Mouse (Mus musculus): ENCODE measurements around the gene Mertk. TPM values are rescaled to one million over a fixed set of nuclear protein-coding genes. Genes with fewer than 3 reads are reported as not detected.

Gene Mertk
- polyA plus RNA-seq, 1 experiment from 2014 or later: 1.4 TPM

- no peaks in the 10 kb centered on the region for H3K36me3 ChIP-seq (ENCODE audit: control insufficient read depth, insufficient read depth, low read length)
- DNase-seq: peak; percentile 9
- H3K9ac ChIP-seq (replicated peaks; ENCODE audit: low read length): no peak overlapping the region
- no peak overlapping the region for H3K27ac ChIP-seq (replicated peaks; ENCODE audit: low read depth, low read length)
- H3K4me3 ChIP-seq (replicated peaks; ENCODE audit: low read depth, low read length): no peak overlapping the region
- H3K4me2 ChIP-seq (ENCODE audit: low read length): no peak overlapping the region
- peaks cover 8% of the 10 kb centered on the region for H3K4me1 ChIP-seq (ENCODE audit: control insufficient read depth, insufficient read depth, low read length)
- ATAC-seq (ENCODE audit: low FRiP score, low TSS enrichment): no peak
- H3K9me3 ChIP-seq (ENCODE audit: control insufficient read depth, low read length): no peaks in the 10 kb centered on the region
- H3K27me3 ChIP-seq (ENCODE audit: control insufficient read depth, insufficient read depth, low read length): peaks cover 18% of the 10 kb centered on the region; the same call in 1 of the 2 replicates
Measured at GRCm38 (mm10) chr2:128694548-128694947, 4.2 kb upstream of the Mertk start.

GRCm38 (mm10) chr2:128696426-128696825, 2.3 kb upstream of the Mertk start:
- H3K9ac ChIP-seq (replicated peaks; ENCODE audit: low read length): no peak overlapping the region
- no peak overlapping the region for H3K4me2 ChIP-seq (ENCODE audit: low read length)
- WGBS: 81% methylated on average over 3 of the region's 3 CpGs
- no peak overlapping the region for H3K4me3 ChIP-seq (replicated peaks; ENCODE audit: low read depth, low read length)
- H3K9me3 ChIP-seq (ENCODE audit: control insufficient read depth, low read length): no peaks in the 10 kb centered on the region
- no peak overlapping the region for H3K27ac ChIP-seq (replicated peaks; ENCODE audit: low read depth, low read length)
- H3K4me1 ChIP-seq (ENCODE audit: control insufficient read depth, insufficient read depth, low read length): peaks cover 8% of the 10 kb centered on the region
- ATAC-seq (ENCODE audit: low FRiP score, low TSS enrichment) (no peak), DNase-seq (no peak)
- H3K36me3 ChIP-seq (ENCODE audit: control insufficient read depth, insufficient read depth, low read length): no peaks in the 10 kb centered on the region
- peaks cover 19% of the 10 kb centered on the region; the same call in 1 of the 2 replicates for H3K27me3 ChIP-seq (ENCODE audit: control insufficient read depth, insufficient read depth, low read length)

GRCm38 (mm10) chr2:128697047-128697446, 1.7 kb upstream of the Mertk start:
- ATAC-seq (ENCODE audit: low FRiP score, low TSS enrichment) (no peak), DNase-seq (no peak)
- Histone ChIP-seq H3K27me3 (ENCODE audit: control insufficient read depth, insufficient read depth, low read length) (peaks cover 19% of the 10 kb centered on the region; the same call in 1 of the 2 replicates), H3K4me1 (ENCODE audit: control insufficient read depth, insufficient read depth, low read length) (peaks cover 8% of the 10 kb centered on the region), H3K9me3 (ENCODE audit: control insufficient read depth, low read length) (no peaks in the 10 kb centered on the region), H3K4me3 (replicated peaks; ENCODE audit: low read depth, low read length) (no peak overlapping the region), H3K36me3 (ENCODE audit: control insufficient read depth, insufficient read depth, low read length) (no peaks in the 10 kb centered on the region), H3K4me2 (ENCODE audit: low read length) (no peak overlapping the region), H3K9ac (replicated peaks; ENCODE audit: low read length) (no peak overlapping the region), H3K27ac (replicated peaks; ENCODE audit: low read depth, low read length) (no peak overlapping the region)
- 97% methylated on average over 1 of the region's 1 CpGs for WGBS

GRCm38 (mm10) chr2:128697566-128697965, 1.2 kb upstream of the Mertk start:
- 0 out of 2 replicates have a peak overlapping the region, but pooled peaks have one; percentile 44 for H3K4me3 ChIP-seq (replicated peaks; ENCODE audit: low read depth, low read length)

GRCm38 (mm10) chr2:128698140-128698692, 540 bp upstream of the Mertk start:
- peak overlapping the region; percentile 83 for H3K4me2 ChIP-seq (ENCODE audit: low read length)
- no peak overlapping the region for H3K27ac ChIP-seq (replicated peaks; ENCODE audit: low read depth, low read length)
- peaks cover 8% of the 10 kb centered on the region for H3K4me1 ChIP-seq (ENCODE audit: control insufficient read depth, insufficient read depth, low read length)
- peak; percentile 79 for ATAC-seq (ENCODE audit: low FRiP score, low TSS enrichment)
- H3K9me3 ChIP-seq (ENCODE audit: control insufficient read depth, low read length): no peaks in the 10 kb centered on the region
- H3K36me3 ChIP-seq (ENCODE audit: control insufficient read depth, insufficient read depth, low read length): no peaks in the 10 kb centered on the region
- H3K27me3 ChIP-seq (ENCODE audit: control insufficient read depth, insufficient read depth, low read length): peaks cover 19% of the 10 kb centered on the region; the same call in 1 of the 2 replicates
- peak overlapping the region; percentile 2; the same call in 1 of the 2 replicates for H3K9ac ChIP-seq (replicated peaks; ENCODE audit: low read length)
- H3K4me3 ChIP-seq (replicated peaks; ENCODE audit: low read depth, low read length): peak overlapping the region; percentile 44
- peak; percentile 88 for DNase-seq
- WGBS: under 1% methylated on average over 14 of the region's 14 CpGs

More at GRCm38 (mm10) chr2:128697566-128697965, 1.2 kb upstream of the Mertk start:
- Histone ChIP-seq H3K4me1 (ENCODE audit: control insufficient read depth, insufficient read depth, low read length) (peaks cover 8% of the 10 kb centered on the region), H3K9ac (replicated peaks; ENCODE audit: low read length) (no peak overlapping the region), H3K4me2 (ENCODE audit: low read length) (peak overlapping the region; percentile 83), H3K27ac (replicated peaks; ENCODE audit: low read depth, low read length) (no peak overlapping the region), H3K27me3 (ENCODE audit: control insufficient read depth, insufficient read depth, low read length) (peaks cover 19% of the 10 kb centered on the region; the same call in 1 of the 2 replicates), H3K36me3 (ENCODE audit: control insufficient read depth, insufficient read depth, low read length) (no peaks in the 10 kb centered on the region), H3K9me3 (ENCODE audit: control insufficient read depth, low read length) (no peaks in the 10 kb centered on the region)
- 57% methylated on average over 5 of the region's 5 CpGs for WGBS
- DNase-seq (no peak), ATAC-seq (ENCODE audit: low FRiP score, low TSS enrichment) (no peak)

GRCm38 (mm10) chr2:128699201-128699885, 587 bp downstream of the Mertk start:
- Histone ChIP-seq H3K4me2 (ENCODE audit: low read length) (peak overlapping the region; percentile 83), H3K9me3 (ENCODE audit: control insufficient read depth, low read length) (no peaks in the 10 kb centered on the region), H3K27ac (replicated peaks; ENCODE audit: low read depth, low read length) (no peak overlapping the region), H3K4me3 (replicated peaks; ENCODE audit: low read depth, low read length) (peak overlapping the region; percentile 44), H3K9ac (replicated peaks; ENCODE audit: low read length) (peak overlapping the region; percentile 34; the same call in 1 of the 2 replicates), H3K4me1 (ENCODE audit: control insufficient read depth, insufficient read depth, low read length) (peaks cover 8% of the 10 kb centered on the region), H3K27me3 (ENCODE audit: control insufficient read depth, insufficient read depth, low read length) (peaks cover 19% of the 10 kb centered on the region; the same call in 1 of the 2 replicates), H3K36me3 (ENCODE audit: control insufficient read depth, insufficient read depth, low read length) (no peaks in the 10 kb centered on the region)
- WGBS: under 1% methylated on average over 24 of the region's 24 CpGs
- ATAC-seq (ENCODE audit: low FRiP score, low TSS enrichment): 0 out of 2 replicates have a peak, but pooled peaks have one; percentile 5
- peak; percentile 45 for DNase-seq

- Histone ChIP-seq H3K9me3 (ENCODE audit: control insufficient read depth, low read length) (no peaks in the 10 kb centered on the region), H3K27ac (replicated peaks; ENCODE audit: low read depth, low read length) (no peak overlapping the region), H3K4me3 (replicated peaks; ENCODE audit: low read depth, low read length) (no peak overlapping the region), H3K36me3 (ENCODE audit: control insufficient read depth, insufficient read depth, low read length) (no peaks in the 10 kb centered on the region), H3K4me2 (ENCODE audit: low read length) (no peak overlapping the region), H3K27me3 (ENCODE audit: control insufficient read depth, insufficient read depth, low read length) (peaks cover 2% of the 10 kb centered on the region; the same call in 1 of the 2 replicates), H3K9ac (replicated peaks; ENCODE audit: low read length) (no peak overlapping the region), H3K4me1 (ENCODE audit: control insufficient read depth, insufficient read depth, low read length) (no peaks in the 10 kb centered on the region)
- ATAC-seq (ENCODE audit: low FRiP score, low TSS enrichment): no peak
- no peak for DNase-seq
- 95% methylated on average over 3 of the region's 3 CpGs for WGBS
Measured at GRCm38 (mm10) chr2:128704474-128704873, 5.7 kb downstream of the Mertk start.

GRCm38 (mm10) chr2:128709264-128709663, 10.5 kb downstream of the Mertk start:
- H3K36me3 ChIP-seq (ENCODE audit: control insufficient read depth, insufficient read depth, low read length): no peaks in the 10 kb centered on the region
- no peak overlapping the region for H3K27ac ChIP-seq (replicated peaks; ENCODE audit: low read depth, low read length)
- H3K27me3 ChIP-seq (ENCODE audit: control insufficient read depth, insufficient read depth, low read length): no peaks in the 10 kb centered on the region
- ATAC-seq (ENCODE audit: low FRiP score, low TSS enrichment) (no peak), DNase-seq (peak; percentile 5)
- H3K4me3 ChIP-seq (replicated peaks; ENCODE audit: low read depth, low read length): no peak overlapping the region
- 0 out of 2 replicates have a peak, but pooled peaks cover 3% of the 10 kb centered on the region for H3K4me1 ChIP-seq (ENCODE audit: control insufficient read depth, insufficient read depth, low read length)
- H3K4me2 ChIP-seq (ENCODE audit: low read length): no peak overlapping the region
- no peaks in the 10 kb centered on the region for H3K9me3 ChIP-seq (ENCODE audit: control insufficient read depth, low read length)
- no peak overlapping the region for H3K9ac ChIP-seq (replicated peaks; ENCODE audit: low read length)
- 46% methylated on average over 6 of the region's 6 CpGs for WGBS

Data from midbrain, embryonic 14.5 days (tissue).